Comparison of ENCODE assay signal across 9 mouse cellular contexts in the genomic region with DNA sequence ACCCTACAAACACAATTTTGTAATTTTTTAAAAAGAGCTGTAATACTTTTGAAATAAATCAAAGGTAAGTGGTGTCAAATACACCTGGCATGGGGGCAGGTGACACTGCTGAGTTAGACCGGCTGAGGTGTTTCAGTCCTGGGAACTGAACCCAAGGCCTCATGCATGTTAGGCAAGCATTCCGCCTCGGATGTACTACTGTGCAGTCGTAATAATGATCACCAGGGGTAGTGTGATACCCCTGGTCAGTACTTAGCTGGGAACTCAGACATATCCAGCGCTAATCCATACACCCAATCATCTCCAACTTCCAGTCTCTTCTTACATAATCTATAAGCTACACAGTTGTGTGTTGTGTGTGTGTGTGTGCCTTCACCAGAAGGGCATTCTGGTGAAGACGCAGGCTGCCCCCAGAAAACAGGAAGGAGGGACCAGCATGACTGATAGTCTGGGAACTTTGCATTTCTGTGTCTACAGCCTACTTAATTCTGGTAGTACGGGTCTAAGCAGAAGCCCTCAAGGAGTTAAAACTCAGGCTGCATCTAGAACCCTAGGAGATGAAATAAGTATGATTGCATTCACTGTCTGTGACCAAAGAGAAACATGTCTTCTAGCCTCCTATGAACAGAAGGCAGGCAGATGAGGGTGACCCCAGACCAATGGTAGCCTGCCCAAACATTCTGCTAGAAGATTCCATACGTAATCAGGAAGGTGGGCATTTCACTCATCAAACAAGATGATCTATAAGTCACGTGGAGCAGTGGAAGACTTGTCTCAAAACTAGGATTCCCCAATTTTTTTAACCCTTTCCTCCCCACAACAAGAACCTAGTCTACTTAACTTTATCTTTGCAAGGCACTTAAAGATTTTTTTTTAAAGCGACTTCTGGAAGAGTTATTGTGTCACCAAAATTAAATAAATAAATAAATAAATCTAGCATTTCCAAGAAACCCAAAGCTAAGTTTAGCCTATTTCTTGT. TPM values are rescaled to one million over a fixed set of nuclear protein-coding genes. Genes with fewer than 3 reads are reported as not detected.
DNase-seq lines count a peak whose midpoint lies in the region; ATAC-seq and TF ChIP-seq lines count a peak whose summit lies in the region.
"Had no signal": no experiment of that assay in that cellular context is flagged by ENCODE, and none has a peak within 500 bp of the region (broad histone marks: within the 10 kb centered on the region; RNA-seq: fewer than 3 reads in every experiment).

No protein-coding gene starts in this region.

- no peaks in the 10 kb centered on the region for H3K9me3 ChIP-seq in heart, embryonic 12.5 days (replicated peaks)
- no peaks in the 10 kb centered on the region for H3K9me3 ChIP-seq in liver, embryonic 13.5 days (replicated peaks)

- peak overlapping the region; percentile 44 for H3K4me2 ChIP-seq in heart, embryonic 12.5 days
- peak overlapping the region; percentile 42 for H3K4me2 ChIP-seq in liver, embryonic 13.5 days

- H3ac ChIP-seq in C2C12 (ENCODE audit: control insufficient read depth, insufficient read length, low read depth), result no peak overlapping the region

- H3K79me3 ChIP-seq in C2C12 (ENCODE audit: low read depth), result peaks cover 73% of the 10 kb centered on the region

- DNase-seq in heart, postnatal 14 days, result no peak
- no peak for DNase-seq in liver, embryonic 13.5 days
- no peak for DNase-seq in urinary bladder, postnatal 36 days (ENCODE audit: low spot score in 2 of 2)
- no peak for DNase-seq in right cerebral cortex, postnatal 14 days
- DNase-seq in embryo, embryonic 10 days (ENCODE audit: low spot score), result no peak
- DNase-seq: gastrocnemius, postnatal 25 days had no signal

- no peak for ATAC-seq in heart, embryonic 12.5 days (ENCODE audit: insufficient number of reproducible peaks, low FRiP score)
- ATAC-seq in liver, embryonic 13.5 days (ENCODE audit: low read depth), result no peak

- H3K36me3 ChIP-seq in heart, embryonic 12.5 days, result peaks cover 34% of the 10 kb centered on the region
- H3K36me3 ChIP-seq in C2C12 (ENCODE audit: control insufficient read depth, insufficient read depth), result peaks cover 80% of the 10 kb centered on the region
- peaks cover 33% of the 10 kb centered on the region for H3K36me3 ChIP-seq in liver, embryonic 13.5 days

- H3K27ac ChIP-seq in heart, embryonic 12.5 days (ENCODE audit: poor library complexity, severe bottlenecking), result peak overlapping the region; percentile 64
- H3K27ac ChIP-seq in embryonic fibroblast, embryonic 13.5 days (ENCODE audit: insufficient read depth, low read length), result peak overlapping the region; percentile 62
- peak overlapping the region; percentile 91 for H3K27ac ChIP-seq in liver, embryonic 13.5 days

- 66% methylated on average over 10 of the region's 10 CpGs for WGBS in heart, embryonic 12.5 days
- WGBS in liver, embryonic 13.5 days (ENCODE audit: insufficient replicate concordance), result 59% methylated on average over 10 of the region's 10 CpGs

- TF ChIP-seq POLR2A in embryonic fibroblast, embryonic 13.5 days (IDR thresholded peaks at IDR 0.05; ENCODE audit: low read depth, low read length), result no peak

- peak overlapping the region; percentile 50 for H3K4me3 ChIP-seq in heart, embryonic 12.5 days
- no peak overlapping the region for H3K4me3 ChIP-seq in C2C12 (ENCODE audit: insufficient read depth, poor library complexity, severe bottlenecking)
- H3K4me3 ChIP-seq in embryonic fibroblast, embryonic 13.5 days (ENCODE audit: insufficient read depth, low read length), result peak overlapping the region; percentile 31
- peak overlapping the region; percentile 97; the same call in 1 of the 2 replicates for H3K4me3 ChIP-seq in liver, embryonic 13.5 days (replicated peaks)

- H3K79me2 ChIP-seq in C2C12 (ENCODE audit: control insufficient read depth, insufficient read depth), result peaks cover 92% of the 10 kb centered on the region

- TF ChIP-seq CTCF in C2C12 (IDR thresholded peaks at IDR 0.05; ENCODE audit: control insufficient read depth, insufficient read depth, insufficient read length), result no peak
- TF ChIP-seq CTCF in embryonic fibroblast, embryonic 13.5 days (IDR thresholded peaks at IDR 0.05; ENCODE audit: borderline replicate concordance, insufficient read depth, low read length), result no peak

- peak overlapping the region; percentile 6 for H3K9ac ChIP-seq in heart, embryonic 12.5 days
- H3K9ac ChIP-seq in liver, embryonic 13.5 days, result peak overlapping the region; percentile 43; the same call in 1 of the 2 replicates

- H3K4me1 ChIP-seq in heart, embryonic 12.5 days (replicated peaks), result peaks cover 48% of the 10 kb centered on the region
- H3K4me1 ChIP-seq in embryonic fibroblast, embryonic 13.5 days (ENCODE audit: control insufficient read depth, insufficient read depth, low read length), result peaks cover 16% of the 10 kb centered on the region
- H3K4me1 ChIP-seq in liver, embryonic 13.5 days (replicated peaks), result peaks cover 89% of the 10 kb centered on the region

- intact Hi-C loops in heart, postnatal 14 days (cut with DNase I), result no loop called here

- H3K27me3 ChIP-seq in heart, embryonic 12.5 days (replicated peaks), result no peaks in the 10 kb centered on the region
- H3K27me3 ChIP-seq in C2C12 (ENCODE audit: control insufficient read depth, insufficient read depth, insufficient read length), result no peaks in the 10 kb centered on the region
- H3K27me3 ChIP-seq in liver, embryonic 13.5 days, result no peaks in the 10 kb centered on the region

TF ChIP-seq in C2C12, 6 proteins besides CTCF, POLR2A, EP300 and RAD21:
- TF ChIP-seq USF1 (IDR thresholded peaks at IDR 0.05; ENCODE audit: low read depth) (peak; percentile 38), MAX (IDR thresholded peaks at IDR 0.05) (no peak)
TF ChIP-seq in C2C12: peak in this region for 1.

RNA-seq across cellular contexts. Expression of gene Irf2bp2, which starts 6.9 kb away (rescaled TPM):
- polyA plus RNA-seq in heart, embryonic 12.5 days (2016; fragmentation: Nextera tagmentation; extraction: Ambion mirVana), result 8.9 and 9.7 TPM in 2 replicates
- total RNA-seq in heart, postnatal 14 days (2021), result 100 to 1,000 TPM; 124 to 140 TPM
- polyA plus RNA-seq in C2C12 (2012; fragmentation: generic; extraction: Trizol), result 20.9 TPM
- 58.6 and 74.8 TPM in 2 replicates for polyA plus RNA-seq in embryonic fibroblast, embryonic 13.5 days (2011; ENCODE audit: insufficient read length, low read depth, missing spikeins)
- polyA plus RNA-seq in liver, embryonic 13.5 days (2015; fragmentation: Nextera tagmentation; extraction: Ambion mirVana), result 3.8 and 4.0 TPM in 2 replicates
